Mouse (Mus musculus) lung, adult 2 months (tissue): ENCODE measurements at regions not wholly inside any gene's neighbourhood (a gene's known extent, or its start where the extent isn't known, plus 50 kb on each side); places are given as distances from the start of the nearest gene placed in this dataset.

Source experiments
- DNase-seq: peaks from one replicate; pipeline ENCODE4 v3.0.0; 2022
- H3K4me1 ChIP-seq: fragments of 200-500 bp; 2 replicates; pipeline ENCODE4 v1.6.1; 2011; ENCODE audit warnings: low read length; ENCODE audit not compliant: control insufficient read depth, insufficient read depth
- H3K4me3 ChIP-seq: fragments of 200-500 bp; replicated peaks from 2 replicates; pipeline ENCODE3; 2011; ENCODE audit warnings: low read depth, mild to moderate bottlenecking, control low read depth, low read length; ENCODE audit errors: extremely low read depth
- CTCF ChIP-seq: fragments of 200-500 bp; IDR thresholded peaks from 2 replicates; pipeline ENCODE4 v1.5.1; 2011; ENCODE audit warnings: mild to moderate bottlenecking, low read length, control low read depth; ENCODE audit not compliant: insufficient read depth
- POLR2A ChIP-seq: fragments of 200-500 bp; IDR thresholded peaks from 2 replicates; pipeline ENCODE4 v1.6.1; 2011; ENCODE audit warnings: low read depth, mild to moderate bottlenecking, control low read depth, low read length, borderline replicate concordance; ENCODE audit errors: extremely low read depth
- whole genome bisulfite sequencing: fragments of 180-500 bp; shearing (Covaris S2); methylation state at CpG from one replicate; pipeline ENCODE4 v1.1.7; 2018; 5-methylcytosine and 5-hydroxymethylcytosine counted together

DNA sequence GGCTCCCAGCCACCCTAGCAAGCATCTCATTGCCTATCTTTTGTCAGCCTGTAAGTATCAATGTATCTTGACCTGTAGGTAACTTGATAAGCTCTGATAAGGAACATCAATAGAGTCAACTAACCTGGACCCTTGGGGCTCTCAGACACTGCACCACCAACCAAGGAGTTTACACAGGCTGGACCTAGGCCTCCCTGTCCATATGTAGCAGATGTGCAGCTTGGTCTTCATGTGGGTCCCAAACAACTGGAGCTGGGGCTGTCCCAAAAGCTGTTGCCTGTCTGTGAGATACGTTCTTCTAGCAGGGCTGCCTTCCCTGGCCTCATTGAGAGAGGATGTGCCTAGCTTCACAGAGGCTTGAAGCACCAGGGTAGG is 335.2 kb upstream of the Klf12 start:
- no peak for TF ChIP-seq CTCF
- TF ChIP-seq POLR2A, result no peak
- Histone ChIP-seq H3K4me3 (no peak overlapping the region), H3K4me1 (no peaks in the 10 kb centered on the region)
- WGBS, result 82% methylated on average over 1 of the region's 1 CpGs
- DNase-seq, result no peak

DNA sequence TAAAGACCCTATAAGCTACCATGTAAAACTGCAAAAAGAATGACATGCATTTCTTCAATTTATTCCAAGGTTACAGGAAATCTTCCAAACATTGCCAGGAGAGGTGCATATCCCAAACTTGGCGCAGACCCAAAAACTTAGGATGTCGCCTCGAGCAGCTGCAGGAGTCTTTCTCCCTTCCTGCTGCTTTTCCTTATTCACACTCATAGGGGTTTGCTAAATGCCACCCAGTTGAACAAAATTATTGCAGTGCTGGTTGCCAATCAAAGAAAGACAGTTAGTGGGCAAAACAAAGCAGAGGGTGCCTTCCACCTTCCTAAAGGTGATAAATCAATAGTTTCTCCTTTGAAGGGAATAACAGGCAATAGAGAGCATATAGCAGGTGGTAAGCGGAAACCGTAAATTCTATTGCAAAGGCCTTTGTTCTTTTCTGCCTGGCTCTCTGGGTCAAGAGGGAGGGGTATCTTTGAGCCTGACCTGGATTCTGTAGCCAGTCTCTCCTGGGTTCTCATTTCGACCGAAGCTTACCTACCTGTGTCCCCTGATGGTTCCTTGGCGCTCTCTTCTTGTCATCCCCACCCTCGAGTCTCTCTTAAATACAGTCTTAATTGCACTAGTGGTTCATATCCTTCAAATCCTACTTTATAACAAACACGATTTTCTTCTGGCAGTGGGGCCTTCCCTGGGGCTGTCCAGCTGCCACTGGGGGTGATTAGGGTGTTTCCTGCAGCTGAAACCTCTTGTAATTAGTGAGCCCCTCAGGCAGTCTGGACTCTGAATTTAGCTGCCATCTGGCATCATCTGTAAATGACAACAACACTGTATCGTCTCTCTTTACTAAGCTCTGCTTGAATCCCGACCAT is 334.5 kb upstream of the Klf12 start:
- TF ChIP-seq CTCF, result no peak
- TF ChIP-seq POLR2A, result no peak
- no peak for DNase-seq
- Histone ChIP-seq H3K4me3 (no peak overlapping the region), H3K4me1 (no peaks in the 10 kb centered on the region)
- 68% methylated on average over 12 of the region's 12 CpGs for WGBS

DNA sequence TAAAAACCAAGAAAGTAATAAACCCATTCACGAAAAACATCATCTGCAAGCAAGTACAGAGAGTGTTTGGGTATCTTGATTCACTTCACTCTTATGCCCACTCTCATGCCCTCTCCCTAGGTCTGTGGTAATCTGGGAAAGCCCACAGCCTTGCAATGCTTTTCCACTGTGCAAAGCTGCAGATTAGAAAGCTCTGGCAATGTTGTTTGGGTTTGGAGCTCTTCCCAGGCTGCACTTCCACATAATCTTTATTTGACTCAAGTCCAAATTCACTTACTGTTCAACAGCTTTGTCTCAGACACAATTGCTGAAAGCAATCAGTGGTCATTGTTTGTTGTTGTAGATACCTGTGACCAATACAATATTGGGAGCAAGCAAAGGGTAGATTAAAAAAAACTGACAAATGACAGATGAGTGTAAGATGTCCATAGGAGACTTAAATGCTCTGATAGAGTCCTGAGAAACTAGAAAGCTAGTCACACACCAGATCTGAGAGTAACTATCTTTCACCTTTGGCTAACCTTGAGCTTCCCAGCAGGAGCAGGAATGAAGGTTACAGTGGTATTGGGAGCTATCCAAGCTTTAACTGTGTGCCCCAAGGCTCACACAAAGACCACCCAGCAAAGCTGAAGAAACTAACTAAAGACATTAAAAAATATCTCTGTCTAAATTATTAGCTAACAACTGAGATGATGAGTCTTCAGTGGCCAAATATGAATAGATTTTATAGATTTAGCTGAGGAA is 325.7 kb upstream of the Klf12 start:
- Histone ChIP-seq H3K4me1 (no peaks in the 10 kb centered on the region), H3K4me3 (no peak overlapping the region)
- TF ChIP-seq POLR2A (no peak), CTCF (no peak)
- WGBS, result 83% methylated on average over 1 of the region's 1 CpGs
- DNase-seq, result no peak

DNA sequence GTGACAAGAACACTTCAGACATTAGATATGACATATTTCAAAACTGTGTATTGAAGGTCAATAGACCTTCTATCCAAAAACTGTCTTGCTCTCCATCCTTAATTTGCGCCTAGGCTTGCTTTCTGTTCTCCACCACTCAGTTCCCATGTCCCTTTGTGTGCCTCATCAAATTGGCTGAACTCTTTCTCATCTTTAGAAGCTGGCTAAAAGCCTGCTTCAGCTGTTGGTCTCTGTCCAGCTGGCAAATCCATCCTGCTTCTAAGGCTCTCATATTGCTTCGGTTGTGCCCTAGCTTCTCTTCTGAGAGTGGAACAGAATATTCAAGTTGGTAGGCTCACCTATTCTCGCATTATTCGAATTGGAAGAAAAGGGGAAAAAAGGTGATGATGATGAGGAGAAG is 322.6 kb upstream of the Klf12 start:
- DNase-seq, result no peak
- H3K4me1 ChIP-seq, result no peaks in the 10 kb centered on the region
- H3K4me3 ChIP-seq, result no peak overlapping the region
- no peak for TF ChIP-seq POLR2A
- no peak for TF ChIP-seq CTCF
- 77% methylated on average over 4 of the region's 4 CpGs for WGBS

DNA sequence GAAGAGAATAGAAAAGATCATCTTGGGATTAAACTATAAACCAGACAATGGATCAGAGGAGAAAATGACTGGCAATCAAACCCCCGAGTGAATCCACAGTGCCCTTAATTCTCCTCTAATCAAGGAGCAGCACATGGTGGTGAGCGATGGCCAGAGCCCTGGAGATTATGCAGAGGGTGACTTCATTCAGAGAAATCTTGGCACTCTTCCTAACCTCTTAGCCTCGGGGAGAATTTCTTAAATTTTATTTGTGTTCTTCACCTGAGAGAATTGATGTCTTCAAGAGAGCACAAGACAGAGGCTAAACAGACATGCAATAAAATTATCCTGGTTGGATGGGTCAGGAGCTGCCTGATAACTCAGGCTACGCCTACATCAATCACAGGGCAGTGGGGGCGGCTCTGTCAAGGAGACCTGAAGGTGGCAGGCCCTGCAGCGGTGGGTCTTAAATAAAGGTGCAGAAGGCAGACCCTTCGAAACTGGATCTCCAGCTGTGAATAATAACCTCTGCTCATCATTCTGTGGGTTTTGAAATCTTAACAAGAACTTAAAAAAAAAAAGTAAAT is 316.5 kb upstream of the Klf12 start:
- 50% methylated on average over 7 of the region's 7 CpGs for whole genome bisulfite sequencing
- no peaks in the 10 kb centered on the region for H3K4me1 ChIP-seq
- DNase-seq, result no peak
- H3K4me3 ChIP-seq, result no peak overlapping the region
- TF ChIP-seq CTCF, result no peak
- no peak for TF ChIP-seq POLR2A

DNA sequence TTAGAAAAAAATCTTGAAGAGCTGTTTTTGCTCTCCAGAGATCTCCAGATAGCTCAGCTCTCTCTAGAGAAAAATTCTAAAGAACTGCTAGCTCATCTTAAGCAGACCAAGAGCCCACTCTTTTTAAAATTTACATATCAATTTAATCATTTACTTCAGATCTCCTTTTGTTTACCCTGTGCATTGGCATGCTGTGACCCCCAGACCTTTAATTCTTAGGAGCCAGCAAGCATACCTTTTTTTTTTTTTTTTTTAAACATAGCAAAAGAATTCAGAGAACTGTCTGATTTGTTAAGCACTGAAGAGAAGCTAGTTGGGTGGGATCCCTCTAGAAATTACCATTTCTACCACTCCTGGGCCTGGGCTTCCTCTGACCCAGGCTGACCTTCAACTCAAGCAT is 285.5 kb upstream of the Klf12 start:
- TF ChIP-seq CTCF (no peak), POLR2A (no peak)
- Histone ChIP-seq H3K4me3 (no peak overlapping the region), H3K4me1 (no peaks in the 10 kb centered on the region)
- DNase-seq, result no peak

DNA sequence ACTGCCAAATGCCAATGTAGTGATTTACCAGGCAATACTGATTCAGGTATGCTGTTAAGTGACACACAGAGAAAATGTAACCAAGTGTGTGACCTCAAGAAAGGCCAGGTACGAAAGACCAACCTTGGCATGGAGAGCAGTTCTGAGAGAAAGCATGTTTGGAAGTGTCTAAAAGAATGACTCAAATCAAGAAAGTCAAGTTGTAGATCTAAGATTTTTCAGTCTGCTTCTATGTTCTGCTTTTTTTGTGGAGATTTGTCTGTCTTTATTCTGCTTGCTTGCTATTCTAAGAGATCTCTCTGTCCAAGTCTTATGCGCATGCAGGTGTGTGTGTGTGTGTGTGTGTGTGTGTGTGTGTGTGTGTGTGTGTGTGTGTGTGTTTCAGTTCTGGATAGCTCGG is 277.4 kb upstream of the Klf12 start:
- TF ChIP-seq CTCF (no peak), POLR2A (no peak)
- DNase-seq, result no peak
- Histone ChIP-seq H3K4me3 (no peak overlapping the region), H3K4me1 (no peaks in the 10 kb centered on the region)
- 87% methylated on average over 3 of the region's 3 CpGs for WGBS

DNA sequence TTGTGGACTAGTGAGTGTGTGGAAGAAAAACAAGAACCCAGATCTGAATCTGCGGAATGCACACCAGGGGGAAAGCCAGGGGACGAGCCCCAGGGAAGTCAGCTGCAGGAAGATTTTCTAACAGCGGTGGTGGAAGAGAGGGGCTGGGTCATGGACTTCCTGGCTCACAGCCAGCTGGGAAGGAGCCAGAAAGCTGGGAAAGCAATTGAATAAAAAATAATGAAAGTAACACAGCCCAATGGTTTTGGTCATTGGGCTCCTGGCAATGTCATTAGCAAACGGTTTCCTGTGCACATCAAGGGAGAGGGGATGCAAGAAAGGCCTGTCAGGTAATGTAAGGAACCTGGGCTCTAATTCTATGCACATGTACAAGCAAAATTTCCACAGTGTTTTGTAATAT is 273.9 kb upstream of the Klf12 start:
- 10% methylated on average over 4 of the region's 4 CpGs for WGBS
- DNase-seq, result no peak
- H3K4me3 ChIP-seq, result no peak overlapping the region
- no peaks in the 10 kb centered on the region for H3K4me1 ChIP-seq
- TF ChIP-seq POLR2A (no peak), CTCF (no peak)

DNA sequence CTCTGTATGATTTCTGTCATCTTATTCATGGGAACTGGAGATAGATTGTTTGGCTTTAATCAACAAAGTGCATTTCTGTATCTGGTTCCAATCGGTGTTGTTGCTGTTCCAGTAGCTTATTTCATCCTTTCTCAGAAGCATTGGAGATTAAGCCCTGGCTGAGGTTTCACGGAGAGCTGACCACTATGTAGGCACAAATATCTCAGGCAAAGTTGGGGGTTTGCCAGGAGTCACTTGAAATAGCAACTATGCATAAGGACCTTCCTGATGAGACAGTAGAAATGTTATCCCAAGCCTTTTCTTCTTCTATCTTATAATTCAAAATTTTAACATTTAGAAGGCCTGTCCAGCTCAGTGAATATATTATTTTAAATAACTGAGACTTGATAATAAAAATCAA is 268.0 kb upstream of the Klf12 start:
- DNase-seq, result no peak
- 47% methylated on average over 2 of the region's 2 CpGs for WGBS

More for the DNA sequence above, 268.0 kb upstream of the Klf12 start:
- Histone ChIP-seq H3K4me1 (no peaks in the 10 kb centered on the region), H3K4me3 (no peak overlapping the region)
- no peak for TF ChIP-seq CTCF
- no peak for TF ChIP-seq POLR2A
